29 mouse cellular contexts compared by ENCODE assay signal in genomic region chr2:127312801-127313200, GRCm38 (mm10). TPM values are rescaled to one million over a fixed set of nuclear protein-coding genes. Genes with fewer than 3 reads are reported as not detected.
DNase-seq lines count a peak whose midpoint lies in the region; ATAC-seq lines count a peak whose summit lies in the region.
"Had no signal": no experiment of that assay in that cellular context is flagged by ENCODE, and none has a peak within 500 bp of the region (broad histone marks: within the 10 kb centered on the region; RNA-seq: fewer than 3 reads in every experiment).

No protein-coding gene starts in this region.

- peak; percentile 47 for DNase-seq in CD4-positive, CD25-positive, alpha-beta regulatory T cell, adult 2 months (ENCODE audit: low read depth, low spot score)
- peak; percentile 1 for DNase-seq in thymus, postnatal 0 days (ENCODE audit: low spot score)
- DNase-seq in thymus, postnatal 14 days, result no peak
- DNase-seq in T-cell, adult 2 months (ENCODE audit: low spot score), result peak; percentile 51
- peak; percentile 63 for DNase-seq in naive thymus-derived CD4-positive, alpha-beta T cell, adult 2 months (ENCODE audit: low read depth)
- no peak for DNase-seq in layer of hippocampus, postnatal 25 days (ENCODE audit: extremely low spot score in 1 of 2, low spot score in 1 of 2)
- DNase-seq in urinary bladder, postnatal 10 days (ENCODE audit: low spot score), result no peak
- DNase-seq: adrenal gland, adult 2 months; adrenal gland, postnatal 10 days; adrenal gland, postnatal 25 days; B cell, adult 2 months; cerebellum, adult 11-12 months; cerebellum, adult 2 months; cerebellum, adult 9-10 months; cerebellum, postnatal 10 days; cerebellum, postnatal 36 days; embryo, embryonic 11 days had no signal

- no peak for ATAC-seq in CD4-positive, CD25-positive, alpha-beta regulatory T cell, adult 4 months
- ATAC-seq: forebrain, embryonic 14.5 days; forebrain, embryonic 16.5 days; Patski had no signal

RNA-seq across cellular contexts. Expression of gene Dusp2, which starts 23.2 kb away (rescaled TPM):
- 10 to 100 TPM; 20.1 to 45.4 TPM for polyA plus RNA-seq in CD4-positive, CD25-positive, alpha-beta regulatory T cell, adult 4 months (2017; shearing (Covaris generic))
- polyA plus RNA-seq in thymus, postnatal 0 days (2015; fragmentation: Nextera tagmentation; extraction: Ambion mirVana), result 145 and 188 TPM in 2 replicates
- total RNA-seq in layer of hippocampus, postnatal 25 days (2021), result 1 to 10 TPM; 1.2 to 1.3 TPM
- polyA plus RNA-seq: G1E had no signal

RNA-seq across cellular contexts. Expression of gene Astl, which starts 25.6 kb away (rescaled TPM):
- polyA plus RNA-seq in CD4-positive, CD25-positive, alpha-beta regulatory T cell, adult 4 months (2017; shearing (Covaris generic)), result under 1 TPM; 0.22 to 0.42 TPM
- polyA plus RNA-seq in thymus, postnatal 0 days (2015; fragmentation: Nextera tagmentation; extraction: Ambion mirVana), result 0.14 and 0.39 TPM in 2 replicates
- not detected for total RNA-seq in layer of hippocampus, postnatal 25 days (2021)
- total RNA-seq: adrenal gland, adult 2 months; adrenal gland, postnatal 25 days; adrenal gland, postnatal 4 days; common myeloid progenitor, adult 5-6 weeks had no signal
- polyA plus RNA-seq: adrenal gland, adult 2 months; brain, embryonic 14.5 days; cerebellum, adult 2 months; embryonic facial prominence, embryonic 15.5 days; erythroblast, embryonic 14.5 days; forebrain, embryonic 10.5 days; forebrain, embryonic 12.5 days; forebrain, embryonic 14.5 days; forebrain, embryonic 16.5 days; G1E; Patski had no signal

RNA-seq across cellular contexts. Expression of gene Stard7, which starts 42.8 kb away (rescaled TPM):
- polyA plus RNA-seq in CD4-positive, CD25-positive, alpha-beta regulatory T cell, adult 4 months (2017; shearing (Covaris generic)), result 10 to 100 TPM; 28.4 to 32.1 TPM
- 56.7 and 61.8 TPM in 2 replicates for polyA plus RNA-seq in thymus, postnatal 0 days (2015; fragmentation: Nextera tagmentation; extraction: Ambion mirVana)
- 100 to 1,000 TPM; 110 to 114 TPM for total RNA-seq in layer of hippocampus, postnatal 25 days (2021)

RNA-seq across cellular contexts. Expression of gene Adra2b, which starts 50.2 kb away (rescaled TPM):
- not detected for polyA plus RNA-seq in CD4-positive, CD25-positive, alpha-beta regulatory T cell, adult 4 months (2017; shearing (Covaris generic))
- 0.47 and 0.50 TPM in 2 replicates for polyA plus RNA-seq in thymus, postnatal 0 days (2015; fragmentation: Nextera tagmentation; extraction: Ambion mirVana)
- total RNA-seq in layer of hippocampus, postnatal 25 days (2021), result under 1 TPM; 0.14 to 0.15 TPM
- polyA plus RNA-seq: G1E, Patski had no signal

Comparison
In these comparisons a context has a peak if more than half of its experiments do, and no peak if none do; other contexts are left out.
1. DNase-seq: peak in CD4-positive, CD25-positive, alpha-beta regulatory T cell, adult 2 months (single experiment), thymus, postnatal 0 days (single experiment), T-cell, adult 2 months (single experiment) and naive thymus-derived CD4-positive, alpha-beta T cell, adult 2 months (single experiment); none in thymus, postnatal 14 days (single experiment), layer of hippocampus, postnatal 25 days (0 of 2) and urinary bladder, postnatal 10 days (single experiment).